Mouse (Mus musculus) liver, adult 2 months (tissue): ENCODE data around the gene Mrpl47.

ENCODE experiments used
- CTCF ChIP-seq: fragments of 200-500 bp; IDR thresholded peaks from 2 replicates; pipeline ENCODE4 v1.5.1; 2011; ENCODE audit warnings: low read depth, low read length, control low read depth
- POLR2A ChIP-seq: fragments of 200-500 bp; IDR thresholded peaks from 2 replicates; pipeline ENCODE4 v1.6.1; 2011; ENCODE audit warnings: low read length, control low read depth; ENCODE audit not compliant: insufficient read depth; ENCODE audit errors: extremely low read depth

GRCm38 (mm10) chr3:32754384-32754915, 17.0 kb upstream of the Mrpl47 start:
- TF ChIP-seq POLR2A (no peak), CTCF (no peak)
